Mouse (Mus musculus) heart, adult 2 months (tissue): ENCODE results near the gene Slc27a4. TPM values are rescaled to one million over a fixed set of nuclear protein-coding genes. Genes with fewer than 3 reads are reported as not detected.
A peak's percentile ranks its signal among the peaks of the same experiment; 100 is the strongest.

Experiments
- DNase-seq, 2 experiments: peaks; one replicate each; pipeline ENCODE4 v3.0.0; 2021
- H3K27ac ChIP-seq: fragments of 200-600 bp; 2 replicates; pipeline ENCODE4 v1.8.1; 2022
- H3K27me3 ChIP-seq: fragments of 200-500 bp; 2 replicates; pipeline ENCODE4 v1.6.1; 2012; ENCODE audit warnings: mild to moderate bottlenecking, low read length, inconsistent platforms, mixed read lengths; ENCODE audit not compliant: control insufficient read depth, insufficient read depth
- H3K36me3 ChIP-seq: fragments of 200-500 bp; 2 replicates; pipeline ENCODE4 v1.6.1; 2012; ENCODE audit warnings: low read length, inconsistent platforms; ENCODE audit not compliant: control insufficient read depth, insufficient read depth
- H3K4me1 ChIP-seq: fragments of 200-500 bp; 2 replicates; pipeline ENCODE4 v1.6.1; 2011; ENCODE audit warnings: low read length; ENCODE audit not compliant: control insufficient read depth, insufficient read depth
- H3K4me3 ChIP-seq: fragments of 200-600 bp; 2 replicates; pipeline ENCODE4 v1.8.1; 2022
- H3K79me2 ChIP-seq: fragments of 200-500 bp; replicated peaks from 2 replicates; pipeline ENCODE4 v1.6.1; 2012; ENCODE audit warnings: mild to moderate bottlenecking, inconsistent platforms, low read length, moderate library complexity, mixed read lengths; ENCODE audit not compliant: control insufficient read depth, insufficient read depth
- H3K9ac ChIP-seq: fragments of 200-500 bp; 2 replicates; pipeline ENCODE4 v1.6.1; 2012; ENCODE audit warnings: low read depth, mild to moderate bottlenecking, control low read depth, inconsistent platforms, low read length, mixed read lengths
- CTCF ChIP-seq: fragments of 200-600 bp; IDR thresholded peaks from 2 replicates; pipeline ENCODE4 v1.8.1; 2022; ENCODE audit warnings: antibody characterized with exemption, mild to moderate bottlenecking, moderate library complexity
- EP300 ChIP-seq: fragments of 200-500 bp; IDR thresholded peaks from 2 replicates; pipeline ENCODE4 v1.6.1; 2011; ENCODE audit warnings: low read depth, low read length, control low read depth; ENCODE audit not compliant: insufficient read depth
- POLR2A ChIP-seq: fragments of 200-500 bp; IDR thresholded peaks from 2 replicates; pipeline ENCODE4 v1.6.1; 2011; ENCODE audit warnings: mild to moderate bottlenecking, low read depth, low read length, control low read depth; ENCODE audit not compliant: insufficient read depth
- WGBS: fragments of 180-500 bp; shearing (Covaris S2); methylation state at CpG from one replicate; pipeline ENCODE4 v1.1.7; 2018; 5-methylcytosine and 5-hydroxymethylcytosine counted together
- intact Hi-C: fragments of 180-260 bp; cut with DNase I; formaldehyde crosslinking; loops from one replicate; pipeline ENCODE4 v1.15.1; 2025
- long read RNA-seq: library from polyadenylated mRNA; stranded (forward); transcript quantifications from one replicate; pipeline ENCODE4 v2.0.0, GENCODE M21; 2021
- polyA plus RNA-seq: library from polyadenylated mRNA; depleted of rRNA; stranded (reverse); fragments of >200 nt; gene quantifications from 2 replicates; pipeline ENCODE4 v1.2.3, GENCODE M21; 2012; rRNA removed
- total RNA-seq, 2 experiments: library from RNA; stranded (reverse); gene quantifications; 2 replicates each; pipeline ENCODE4 v1.2.3; 2021

Slc27a4 gene
- total RNA-seq (10 to 100 TPM; 16.6 to 18.0 TPM), polyA plus RNA-seq (17.0 and 22.6 TPM in 2 replicates)
- long read RNA-seq, full-length matches to known transcripts, result 11 of 18 reads
- long read RNA-seq, partial matches to known transcripts, result 7 of 18 reads
- long read RNA-seq, other reads (novel, unspliced or antisense), result 0 of 18 reads

GRCm38 (mm10) chr2:29802075-29802826 is at the start of gene Slc27a4:
Gene Slc27a4 (plus strand): TSS chr2:29802634.
- 4% methylated on average over 28 of the region's 28 CpGs for WGBS
- Histone ChIP-seq H3K27ac (peak within 1 kb of the TSS; percentile 79), H3K4me3 (peak within 1 kb of the TSS; percentile 75), H3K4me1 (peaks cover 2% of the 10 kb centered on the region; the same call in 1 of the 2 replicates), H3K36me3 (no peaks in the 10 kb centered on the region), H3K9ac (peak within 1 kb of the TSS; percentile 90), H3K27me3 (no peaks in the 10 kb centered on the region), H3K79me2 (no peaks in the 10 kb centered on the region)
- peak; percentile 96 to 97 for DNase-seq
- TF ChIP-seq POLR2A, result peak; percentile 80
- TF ChIP-seq EP300, result peak; percentile 70; the same call in 1 of the 2 replicates
- TF ChIP-seq CTCF, result peak; percentile 33
- intact Hi-C loops, result loop anchor here (2.0 to 10.0 kb wide), 3 partner anchors 15 to 1183 kb away; partner anchors contain the start of genes BC005624, Coq4 and Usp20

- no peaks in the 10 kb centered on the region for H3K4me1 ChIP-seq
- H3K27me3 ChIP-seq, result peaks cover 8% of the 10 kb centered on the region
- DNase-seq, result no peak
- no peak overlapping the region for H3K27ac ChIP-seq
- no peak overlapping the region for H3K4me3 ChIP-seq
- no peak overlapping the region for H3K9ac ChIP-seq
- TF ChIP-seq CTCF, result no peak
- no peak for TF ChIP-seq POLR2A
- TF ChIP-seq EP300, result no peak
- H3K36me3 ChIP-seq, result no peaks in the 10 kb centered on the region
- no peaks in the 10 kb centered on the region for H3K79me2 ChIP-seq
- intact Hi-C loops, result no loop called here
Measured at GRCm38 (mm10) chr2:29755693-29756092, 46.7 kb upstream of the Slc27a4 start.

- intact Hi-C loops, result loop anchor here (2.0 kb wide), 1 partner anchor 54 kb away; no protein-coding TSS in a partner anchor
- Histone ChIP-seq H3K36me3 (no peaks in the 10 kb centered on the region), H3K9ac (no peak overlapping the region), H3K4me3 (no peak overlapping the region), H3K79me2 (no peaks in the 10 kb centered on the region), H3K27me3 (no peaks in the 10 kb centered on the region), H3K27ac (no peak overlapping the region), H3K4me1 (no peaks in the 10 kb centered on the region)
- peak; percentile 40 to 65 for DNase-seq
- 0% methylated on average over 1 of the region's 1 CpGs for WGBS
- TF ChIP-seq CTCF, result peak; percentile 92
- TF ChIP-seq POLR2A, result no peak
- TF ChIP-seq EP300, result 0 out of 2 replicates have a peak, but pooled peaks have one; percentile 53
Measured at GRCm38 (mm10) chr2:29764831-29765230, 37.6 kb upstream of the Slc27a4 start.

- no peak for TF ChIP-seq CTCF
- no peak for TF ChIP-seq POLR2A
- TF ChIP-seq EP300, result no peak
- DNase-seq, result no peak
- WGBS, result 60% methylated on average over 11 of the region's 11 CpGs
- no peaks in the 10 kb centered on the region for H3K79me2 ChIP-seq
- H3K27ac ChIP-seq, result no peak overlapping the region
- H3K9ac ChIP-seq, result no peak overlapping the region
- no peaks in the 10 kb centered on the region for H3K4me1 ChIP-seq
- no peaks in the 10 kb centered on the region for H3K27me3 ChIP-seq
- intact Hi-C loops, result no loop called here
- H3K4me3 ChIP-seq, result no peak overlapping the region
- H3K36me3 ChIP-seq, result no peaks in the 10 kb centered on the region
Measured at GRCm38 (mm10) chr2:29767976-29768709, 34.3 kb upstream of the Slc27a4 start.

- Histone ChIP-seq H3K27me3 (no peaks in the 10 kb centered on the region), H3K4me1 (no peaks in the 10 kb centered on the region), H3K9ac (no peak overlapping the region), H3K36me3 (no peaks in the 10 kb centered on the region), H3K4me3 (no peak overlapping the region), H3K79me2 (no peaks in the 10 kb centered on the region), H3K27ac (no peak overlapping the region)
- WGBS, result 61% methylated on average over 9 of the region's 9 CpGs
- DNase-seq, result no peak
- intact Hi-C loops, result no loop called here
- TF ChIP-seq EP300 (no peak), CTCF (no peak), POLR2A (no peak)
Measured at GRCm38 (mm10) chr2:29768901-29769300, 33.5 kb upstream of the Slc27a4 start.
